Mouse (Mus musculus) embryonic facial prominence, embryonic 10.5 days (tissue): ENCODE measurements at regions not wholly inside any gene's neighbourhood (a gene's known extent, or its start where the extent isn't known, plus 50 kb on each side); places are given as distances from the start of the nearest gene placed in this dataset.

Experiments used
- DNase-seq: peaks from one replicate; pipeline ENCODE4 v3.0.0-alpha.2; 2017; ENCODE audit warnings: low spot score
- H3K27ac ChIP-seq: fragments of 300-500 bp; sonication (generic); replicated peaks from 2 replicates; pipeline ENCODE4 v1.5.1; 2016; ENCODE audit warnings: mild to moderate bottlenecking
- H3K27me3 ChIP-seq: fragments of 300-500 bp; sonication (generic); replicated peaks from 2 replicates; pipeline ENCODE4 v1.6.1; 2016; ENCODE audit warnings: low read depth, mild to moderate bottlenecking; ENCODE audit not compliant: poor library complexity, severe bottlenecking
- H3K36me3 ChIP-seq: fragments of 300-500 bp; sonication (generic); replicated peaks from 2 replicates; pipeline ENCODE4 v1.6.1; 2016; ENCODE audit warnings: mild to moderate bottlenecking, moderate library complexity
- H3K4me1 ChIP-seq: fragments of 300-500 bp; sonication (generic); 2 replicates; pipeline ENCODE4 v1.6.1; 2016
- H3K4me3 ChIP-seq: fragments of 300-500 bp; sonication (generic); 2 replicates; pipeline ENCODE4 v1.5.1; 2016; ENCODE audit warnings: mild to moderate bottlenecking, moderate library complexity
- H3K9me3 ChIP-seq: fragments of 300-500 bp; sonication (generic); 2 replicates; pipeline ENCODE4 v1.6.1; 2016; ENCODE audit warnings: mild to moderate bottlenecking
- WGBS: fragments of 180-500 bp; shearing (Covaris S2); methylation state at CpG from one replicate; pipeline ENCODE4 v1.1.7; 2016; 5-methylcytosine and 5-hydroxymethylcytosine counted together

DNA sequence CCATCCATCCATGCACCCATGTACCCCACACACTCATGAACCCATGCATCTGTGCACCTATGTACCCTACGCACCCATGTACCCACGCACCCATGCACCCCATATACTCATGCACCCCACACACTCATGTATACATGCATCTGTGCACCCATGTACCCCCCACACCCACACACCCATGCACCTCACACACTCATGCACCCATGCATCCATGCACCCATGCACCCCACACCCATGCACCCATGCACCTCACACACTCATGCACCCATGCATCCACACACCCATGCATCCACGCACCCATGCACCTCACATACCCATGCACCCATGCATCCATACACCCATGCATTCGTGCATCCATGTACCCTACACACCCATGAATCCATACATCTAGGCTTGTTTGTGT is 63.6 kb downstream of the 4930564D02Rik start:
- no peak for DNase-seq
- no peaks in the 10 kb centered on the region for H3K36me3 ChIP-seq
- H3K27ac ChIP-seq, result no peak overlapping the region
- peaks cover 2% of the 10 kb centered on the region; the same call in 1 of the 2 replicates for H3K9me3 ChIP-seq
- WGBS, result 92% methylated on average over 4 of the region's 4 CpGs
- H3K4me1 ChIP-seq, result peaks cover 10% of the 10 kb centered on the region
- no peaks in the 10 kb centered on the region for H3K27me3 ChIP-seq
- no peak overlapping the region for H3K4me3 ChIP-seq

DNA sequence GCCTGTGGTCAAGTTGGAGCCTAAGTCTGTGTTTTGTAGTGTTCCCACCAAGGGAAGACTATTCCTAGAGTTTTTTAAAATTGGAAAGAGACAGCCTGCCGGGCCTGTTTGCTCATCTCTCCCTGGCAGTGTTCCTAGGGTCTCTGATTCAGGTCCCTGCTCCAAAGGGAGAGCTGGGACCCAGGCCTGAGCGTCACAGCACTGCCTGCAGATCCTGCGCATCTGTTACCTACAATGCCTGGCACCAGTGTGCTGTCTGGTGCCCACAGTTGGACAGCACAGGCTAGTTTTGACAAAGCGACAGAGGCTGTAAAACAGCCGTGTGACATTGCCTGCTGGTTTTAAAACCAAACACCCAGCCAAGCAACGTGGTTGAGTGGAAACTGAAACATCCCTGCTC is 64.4 kb downstream of the 4930564D02Rik start:
- WGBS, result 88% methylated on average over 6 of the region's 6 CpGs
- Histone ChIP-seq H3K36me3 (no peaks in the 10 kb centered on the region), H3K27ac (no peak overlapping the region), H3K4me3 (no peak overlapping the region), H3K27me3 (no peaks in the 10 kb centered on the region), H3K4me1 (peaks cover 10% of the 10 kb centered on the region), H3K9me3 (peaks cover 2% of the 10 kb centered on the region; the same call in 1 of the 2 replicates)
- no peak for DNase-seq

DNA sequence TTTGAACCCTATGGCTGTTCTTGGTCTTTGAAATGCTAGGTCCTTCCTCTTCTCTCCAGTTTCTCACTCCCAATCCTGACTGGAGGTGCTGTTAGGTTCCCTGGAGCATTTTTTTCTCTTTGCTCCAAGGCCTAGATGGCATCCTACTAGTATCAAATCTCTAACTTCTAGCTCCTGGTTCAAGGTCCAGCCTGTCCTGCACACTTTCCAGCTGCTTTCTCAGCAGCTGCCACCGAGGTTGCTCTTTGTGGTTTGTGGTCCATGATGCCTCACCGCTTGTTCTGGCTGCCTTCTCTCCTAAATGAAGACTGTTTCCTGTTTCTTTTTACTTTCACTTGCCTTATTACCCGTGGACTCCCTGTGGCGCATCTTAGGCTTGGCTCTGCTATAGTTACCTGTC is 66.4 kb downstream of the 4930564D02Rik start:
- H3K36me3 ChIP-seq, result no peaks in the 10 kb centered on the region
- peaks cover 5% of the 10 kb centered on the region for H3K4me1 ChIP-seq
- peaks cover 2% of the 10 kb centered on the region; the same call in 1 of the 2 replicates for H3K9me3 ChIP-seq
- 90% methylated on average over 4 of the region's 4 CpGs for WGBS
- no peak for DNase-seq
- H3K27me3 ChIP-seq, result no peaks in the 10 kb centered on the region
- H3K4me3 ChIP-seq, result no peak overlapping the region
- no peak overlapping the region for H3K27ac ChIP-seq

DNA sequence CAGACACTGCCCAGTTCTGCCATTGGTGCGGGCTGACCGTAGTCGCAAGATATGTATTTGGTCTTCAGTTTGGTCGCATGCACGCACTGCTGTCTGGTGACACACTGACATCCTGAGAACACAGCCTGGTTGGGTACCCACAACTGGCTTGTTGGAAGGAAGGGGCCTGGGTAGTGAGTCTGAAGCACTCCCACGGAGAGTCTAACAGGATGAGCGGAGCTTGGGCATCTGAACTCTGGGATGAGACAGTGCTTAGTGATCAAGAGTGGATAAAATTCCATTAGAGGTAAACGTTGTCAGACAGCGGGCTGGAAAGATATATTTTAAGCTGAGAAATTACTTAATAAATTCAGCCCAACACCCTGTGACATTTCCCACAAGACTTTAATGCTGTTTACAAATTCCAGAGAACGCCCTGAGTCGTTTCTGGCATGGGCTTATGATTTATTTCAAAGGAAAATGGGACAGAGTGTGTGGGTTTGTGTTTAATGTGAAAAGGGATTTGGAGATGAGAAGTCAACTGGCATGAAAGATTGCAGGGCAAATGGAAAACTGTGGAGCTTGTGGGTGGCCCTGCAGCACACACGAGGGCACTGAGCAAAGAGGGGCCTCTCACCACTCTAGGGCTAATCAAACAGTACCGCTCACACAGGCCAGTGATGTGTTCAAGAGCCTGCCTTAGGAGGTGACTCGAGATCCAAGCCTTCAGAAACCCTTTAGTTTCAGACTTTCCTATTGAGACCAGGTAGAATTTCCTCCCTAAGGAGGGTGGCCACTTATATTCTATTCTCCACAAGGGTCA is 74.7 kb downstream of the 4930564D02Rik start:
- Histone ChIP-seq H3K4me3 (no peak overlapping the region), H3K27me3 (no peaks in the 10 kb centered on the region), H3K36me3 (no peaks in the 10 kb centered on the region), H3K27ac (no peak overlapping the region), H3K4me1 (no peaks in the 10 kb centered on the region), H3K9me3 (no peaks in the 10 kb centered on the region)
- no peak for DNase-seq
- 87% methylated on average over 14 of the region's 14 CpGs for WGBS

DNA sequence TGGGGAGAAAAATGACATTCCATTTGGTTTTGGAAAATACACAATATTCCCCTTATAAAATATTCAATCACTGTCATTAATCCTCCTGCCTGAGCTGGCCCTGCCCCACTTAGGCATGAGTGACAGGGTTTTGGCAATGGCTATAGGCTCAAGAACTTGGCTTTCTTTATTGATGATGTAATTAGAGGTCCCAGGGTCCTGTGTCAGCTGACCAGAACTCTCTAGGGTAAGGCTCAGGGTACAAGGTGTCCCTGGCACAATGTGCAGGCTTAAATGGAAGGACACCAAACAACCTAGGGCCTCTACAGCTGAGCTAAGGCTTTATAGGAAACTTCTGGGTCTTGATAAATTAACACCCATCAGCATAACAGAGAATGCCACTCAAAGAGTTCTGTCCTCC is 76.0 kb downstream of the 4930564D02Rik start:
- no peak for DNase-seq

DNA sequence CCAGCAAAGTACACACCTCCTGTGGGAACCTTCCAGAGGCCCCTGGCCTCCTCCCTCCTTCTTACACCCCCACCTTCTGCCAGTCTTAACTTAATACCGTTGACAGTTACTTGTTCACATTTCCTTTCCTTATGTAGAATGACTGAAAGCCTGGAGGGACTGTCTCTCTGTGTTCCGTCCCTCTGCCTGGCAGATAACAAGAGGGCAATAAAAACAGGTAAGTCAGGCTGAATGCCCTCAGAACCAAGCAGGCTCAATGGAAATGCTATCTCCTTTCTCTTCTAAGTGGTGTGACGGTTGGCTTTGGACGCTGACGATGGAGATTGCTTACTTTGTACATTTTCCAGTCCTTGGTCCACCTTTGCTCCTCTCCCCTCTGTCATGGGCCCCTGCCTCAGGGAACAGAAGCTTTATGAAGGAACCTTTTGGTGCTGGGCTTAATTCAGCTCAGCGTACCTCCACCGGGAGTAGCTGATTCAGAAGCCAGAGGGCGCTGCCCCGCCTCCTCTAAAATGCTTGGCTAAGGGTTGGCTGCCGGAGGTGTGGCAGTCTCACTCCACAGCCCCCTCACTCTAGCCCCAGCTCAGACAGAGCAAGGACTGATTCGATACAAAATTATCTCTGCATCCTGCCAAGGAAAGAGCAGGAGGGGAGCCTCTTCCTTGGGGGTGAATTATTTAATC is 85.0 kb downstream of the 4930564D02Rik start:
- Histone ChIP-seq H3K27me3 (0 out of 2 replicates have a peak, but pooled peaks cover 12% of the 10 kb centered on the region), H3K4me1 (peaks cover 12% of the 10 kb centered on the region), H3K9me3 (no peaks in the 10 kb centered on the region), H3K36me3 (no peaks in the 10 kb centered on the region), H3K4me3 (no peak overlapping the region), H3K27ac (no peak overlapping the region)
- 16% methylated on average over 11 of the region's 11 CpGs for WGBS
- peak; percentile 65 for DNase-seq

More for the DNA sequence above, 76.0 kb downstream of the 4930564D02Rik start:
- Histone ChIP-seq H3K9me3 (no peaks in the 10 kb centered on the region), H3K27me3 (no peaks in the 10 kb centered on the region), H3K27ac (no peak overlapping the region), H3K4me3 (no peak overlapping the region), H3K4me1 (no peaks in the 10 kb centered on the region), H3K36me3 (no peaks in the 10 kb centered on the region)

DNA sequence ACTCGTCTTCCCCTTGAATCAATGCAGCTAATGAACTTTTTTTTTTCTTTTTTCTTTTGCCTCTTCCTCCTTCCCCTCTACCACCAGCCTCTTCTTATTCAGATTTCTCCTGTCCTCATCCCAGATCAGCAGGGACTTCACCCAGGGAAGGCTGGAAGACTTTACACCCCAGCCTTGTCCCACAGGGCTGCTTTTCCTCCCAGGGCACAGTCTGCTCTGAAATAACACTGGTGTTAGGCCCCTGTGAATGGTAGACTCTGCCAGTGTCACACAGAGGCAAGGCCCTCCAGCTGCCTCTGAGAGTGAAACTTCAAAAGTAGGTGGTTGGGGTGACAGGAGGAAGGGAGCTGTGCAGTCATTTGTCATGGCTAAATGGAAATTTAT is 85.5 kb downstream of the 4930564D02Rik start:
- no peak overlapping the region for H3K4me3 ChIP-seq
- no peaks in the 10 kb centered on the region for H3K36me3 ChIP-seq
- 0 out of 2 replicates have a peak, but pooled peaks cover 12% of the 10 kb centered on the region for H3K27me3 ChIP-seq
- 8% methylated on average over 1 of the region's 1 CpGs for WGBS
- H3K9me3 ChIP-seq, result no peaks in the 10 kb centered on the region
- peaks cover 12% of the 10 kb centered on the region for H3K4me1 ChIP-seq
- no peak overlapping the region for H3K27ac ChIP-seq
- no peak for DNase-seq

DNA sequence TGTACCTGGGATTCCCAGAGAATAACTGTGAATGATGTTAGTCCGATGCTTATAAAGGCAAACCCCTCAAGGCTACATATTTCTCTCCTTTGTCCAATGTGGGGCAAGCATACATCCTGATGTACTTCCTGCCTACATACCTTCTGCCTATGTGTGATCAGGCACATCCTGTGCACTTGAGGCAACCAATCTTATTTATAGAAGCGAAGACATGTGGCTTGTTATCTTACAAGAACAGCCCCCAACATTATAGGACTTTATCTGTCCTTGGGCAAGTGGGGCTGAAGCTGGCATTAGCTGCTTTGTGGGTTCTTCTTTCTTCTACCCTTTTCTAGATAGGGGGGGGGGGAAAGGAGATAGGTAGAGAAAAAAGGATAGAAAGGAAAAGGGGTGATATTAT is 91.7 kb downstream of the 4930564D02Rik start:
- no peaks in the 10 kb centered on the region for H3K36me3 ChIP-seq
- no peaks in the 10 kb centered on the region for H3K27me3 ChIP-seq
- DNase-seq, result no peak
- no peak overlapping the region for H3K4me3 ChIP-seq
- WGBS, result 89% methylated on average over 2 of the region's 2 CpGs
- no peaks in the 10 kb centered on the region for H3K9me3 ChIP-seq
- H3K27ac ChIP-seq, result no peak overlapping the region
- no peaks in the 10 kb centered on the region for H3K4me1 ChIP-seq

DNA sequence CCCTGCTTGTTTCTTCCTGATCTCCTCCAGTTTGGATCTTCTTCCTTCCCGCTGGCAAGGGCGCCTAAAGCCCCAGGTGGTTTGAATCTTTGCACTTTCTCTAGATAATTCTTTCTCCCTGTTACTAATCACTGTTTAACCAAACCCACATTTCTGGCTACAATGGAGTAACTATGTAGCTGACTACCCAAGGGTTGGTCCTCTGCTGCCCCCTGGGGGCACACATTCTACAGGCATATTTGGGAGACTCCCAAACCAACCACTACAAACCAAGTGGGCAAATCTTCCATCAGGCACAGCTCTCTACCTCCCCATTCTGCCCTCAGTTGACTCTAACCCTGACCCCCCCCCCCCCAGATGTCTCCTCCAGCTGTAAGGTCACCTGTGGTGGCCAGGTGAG is 98.7 kb downstream of the 4930564D02Rik start:
- no peaks in the 10 kb centered on the region for H3K27me3 ChIP-seq
- H3K27ac ChIP-seq, result no peak overlapping the region
- H3K36me3 ChIP-seq, result no peaks in the 10 kb centered on the region
- WGBS, result 38% methylated on average over 2 of the region's 2 CpGs
- H3K4me1 ChIP-seq, result peaks cover 18% of the 10 kb centered on the region
- no peak overlapping the region for H3K4me3 ChIP-seq
- H3K9me3 ChIP-seq, result no peaks in the 10 kb centered on the region
- peak; percentile 83 for DNase-seq

DNA sequence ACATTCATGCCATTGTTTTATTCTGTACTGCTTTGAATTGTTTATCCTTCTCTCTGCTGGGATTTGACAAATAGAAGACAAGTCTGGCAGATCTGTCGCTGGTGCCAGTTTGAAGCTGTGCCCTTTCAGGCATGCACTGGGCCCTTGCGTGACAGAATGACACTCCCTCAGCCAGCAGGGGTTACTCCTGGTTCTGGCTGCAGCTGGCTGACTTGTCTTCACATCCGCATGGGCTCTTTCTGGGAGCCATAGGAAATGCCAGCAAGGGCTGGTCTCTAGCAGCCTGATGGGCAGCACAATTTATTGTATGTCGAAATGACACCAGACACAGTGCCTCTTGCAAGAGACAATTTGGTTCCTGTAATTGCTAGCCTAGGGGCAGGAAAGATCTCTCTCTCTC is 102.5 kb downstream of the 4930564D02Rik start:
- no peak overlapping the region for H3K4me3 ChIP-seq
- no peak for DNase-seq
- no peaks in the 10 kb centered on the region for H3K27me3 ChIP-seq
- H3K9me3 ChIP-seq, result no peaks in the 10 kb centered on the region; the same call in 1 of the 2 replicates
- no peak overlapping the region for H3K27ac ChIP-seq
- H3K36me3 ChIP-seq, result no peaks in the 10 kb centered on the region
- H3K4me1 ChIP-seq, result peaks cover 18% of the 10 kb centered on the region
- WGBS, result 42% methylated on average over 4 of the region's 4 CpGs

DNA sequence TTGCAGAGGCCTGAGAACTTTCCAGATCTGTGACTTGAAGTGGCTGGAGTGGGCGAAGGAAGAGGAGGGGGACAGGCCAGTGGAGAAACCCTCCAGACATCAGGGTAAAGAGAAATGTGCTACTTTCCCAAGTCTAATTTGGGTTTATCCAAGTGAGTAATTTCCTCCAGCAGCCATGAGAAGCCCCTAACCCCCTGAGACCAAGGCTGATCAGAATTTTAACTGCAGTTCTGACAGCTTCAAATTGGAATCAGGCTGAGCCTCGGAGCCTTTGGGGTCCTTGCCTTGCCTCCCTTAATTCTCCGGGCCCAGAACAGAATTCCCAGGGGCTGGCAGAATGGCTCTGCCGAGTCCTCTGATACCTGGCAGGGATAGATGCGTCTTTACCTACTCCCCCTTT is 104.9 kb downstream of the 4930564D02Rik start:
- Histone ChIP-seq H3K4me1 (peaks cover 10% of the 10 kb centered on the region), H3K27ac (no peak overlapping the region), H3K4me3 (no peak overlapping the region), H3K27me3 (no peaks in the 10 kb centered on the region), H3K9me3 (no peaks in the 10 kb centered on the region; the same call in 1 of the 2 replicates), H3K36me3 (no peaks in the 10 kb centered on the region)
- WGBS, result 68% methylated on average over 5 of the region's 5 CpGs
- no peak for DNase-seq

DNA sequence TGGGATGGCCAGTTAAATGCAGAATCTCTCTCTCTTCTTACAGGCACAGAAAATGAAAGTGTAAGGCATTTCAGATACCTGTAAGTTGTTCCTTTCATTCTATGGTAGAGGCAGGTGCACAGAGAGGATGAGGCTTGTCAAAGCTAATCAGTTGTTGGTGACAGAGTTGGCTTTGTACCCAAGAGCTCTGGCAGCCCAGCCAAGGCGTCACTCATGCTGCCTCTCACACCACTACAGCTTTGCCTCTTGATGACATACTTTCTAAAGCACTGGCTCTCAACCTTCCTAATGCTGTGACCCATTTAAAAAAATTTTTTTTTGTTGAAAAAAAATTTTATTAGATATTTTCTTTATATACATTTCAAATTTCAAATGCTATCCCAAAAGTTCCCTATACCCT is 105.4 kb downstream of the 4930564D02Rik start:
- no peaks in the 10 kb centered on the region for H3K36me3 ChIP-seq
- H3K27ac ChIP-seq, result no peak overlapping the region
- 84% methylated on average over 1 of the region's 1 CpGs for WGBS
- no peak overlapping the region for H3K4me3 ChIP-seq
- H3K4me1 ChIP-seq, result peaks cover 10% of the 10 kb centered on the region
- no peaks in the 10 kb centered on the region; the same call in 1 of the 2 replicates for H3K9me3 ChIP-seq
- H3K27me3 ChIP-seq, result no peaks in the 10 kb centered on the region
- no peak for DNase-seq

DNA sequence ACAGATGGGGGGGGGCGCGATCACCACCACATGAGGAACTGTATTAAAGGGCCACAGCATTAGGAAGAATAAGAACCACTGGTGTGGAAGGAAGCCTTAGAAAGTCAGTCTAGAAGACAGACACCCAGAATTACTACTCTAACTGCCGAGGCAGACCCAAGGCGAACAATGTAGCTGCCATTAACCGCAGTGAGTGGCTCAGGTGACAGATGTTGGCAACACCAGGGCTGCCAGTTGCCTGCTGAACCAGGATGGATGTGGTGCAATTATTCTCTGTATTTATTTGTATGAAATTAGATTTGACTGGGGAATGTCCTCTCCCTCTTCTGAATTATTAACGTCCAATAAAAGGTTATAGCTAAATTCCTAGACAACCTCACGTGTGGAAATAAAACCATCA is 124.7 kb downstream of the 4930564D02Rik start:
- Histone ChIP-seq H3K4me3 (no peak overlapping the region), H3K9me3 (no peaks in the 10 kb centered on the region), H3K27ac (no peak overlapping the region), H3K27me3 (no peaks in the 10 kb centered on the region), H3K4me1 (no peaks in the 10 kb centered on the region), H3K36me3 (no peaks in the 10 kb centered on the region)
- WGBS, result 91% methylated on average over 7 of the region's 7 CpGs
- DNase-seq, result no peak
